Mouse (Mus musculus) midbrain, postnatal 0 days (tissue): ENCODE data around the gene Cog3. TPM values are rescaled to one million over a fixed set of nuclear protein-coding genes. Genes with fewer than 3 reads are reported as not detected.

ENCODE experiments used
- ATAC-seq: fragments of 200-750 bp; cut with Nextera tagmentation; 2 replicates; pipeline ENCODE4 v1.8.0; 2017; ENCODE audit warnings: moderate number of reproducible peaks, mild to moderate bottlenecking, moderate TSS enrichment, moderate library complexity; ENCODE audit not compliant: low FRiP score
- DNase-seq: peaks from one replicate; pipeline ENCODE4 v3.0.0-alpha.2; 2015; ENCODE audit warnings: low spot score
- H3K27ac ChIP-seq: fragments of 300-500 bp; sonication (generic); 2 replicates; pipeline ENCODE4 v1.5.1; 2014; ENCODE audit warnings: low read depth, mild to moderate bottlenecking, low read length, mixed read lengths
- H3K27me3 ChIP-seq: fragments of 300-500 bp; sonication (generic); 2 replicates; pipeline ENCODE4 v1.6.1; 2014; ENCODE audit warnings: low read length, control low read depth, mixed read lengths; ENCODE audit not compliant: insufficient read depth
- H3K36me3 ChIP-seq: fragments of 300-500 bp; sonication (generic); 2 replicates; pipeline ENCODE4 v1.6.1; 2014; ENCODE audit warnings: low read length, control low read depth, mixed read lengths; ENCODE audit not compliant: insufficient read depth
- H3K4me1 ChIP-seq: fragments of 300-500 bp; sonication (generic); 2 replicates; pipeline ENCODE4 v1.6.1; 2014; ENCODE audit warnings: mild to moderate bottlenecking, control low read depth, antibody characterized with exemption, low read length, mixed read lengths; ENCODE audit not compliant: insufficient read depth
- H3K4me2 ChIP-seq: fragments of 300-500 bp; sonication (generic); 2 replicates; pipeline ENCODE4 v1.6.1; 2014; ENCODE audit warnings: low read depth, mild to moderate bottlenecking, low read length, mixed read lengths; ENCODE audit not compliant: poor library complexity, severe bottlenecking
- H3K4me3 ChIP-seq: fragments of 300-500 bp; sonication (generic); 2 replicates; pipeline ENCODE4 v1.5.1; 2014; ENCODE audit warnings: low read depth, mild to moderate bottlenecking, low read length, moderate library complexity
- H3K9ac ChIP-seq: fragments of 300-500 bp; sonication (generic); replicated peaks from 2 replicates; pipeline ENCODE4 v1.6.1; 2014; ENCODE audit warnings: mild to moderate bottlenecking, low read length, moderate library complexity, mixed read lengths; ENCODE audit not compliant: poor library complexity, severe bottlenecking
- H3K9me3 ChIP-seq: fragments of 300-500 bp; sonication (generic); 2 replicates; pipeline ENCODE4 v1.6.1; 2016; ENCODE audit warnings: low read length, control low read depth
- CTCF ChIP-seq: IDR thresholded peaks from 2 replicates; pipeline ENCODE4 v1.5.1; 2016; ENCODE audit warnings: antibody characterized with exemption, mild to moderate bottlenecking
- WGBS: fragments of 180-500 bp; shearing (Covaris S2); extraction: QIAGEN DNeasy Blood & Tissue Kit; methylation state at CpG from one replicate; pipeline ENCODE4 v1.1.7; 2014; 5-methylcytosine and 5-hydroxymethylcytosine counted together
- polyA plus RNA-seq: library from polyadenylated mRNA; unstranded; fragments of >200 nt; fragmentation: Nextera tagmentation; extraction: Ambion mirVana; gene quantifications from 2 replicates; pipeline ENCODE4 v1.2.1, GENCODE M21; 2015
- total RNA-seq: library from RNA; depleted of rRNA; stranded (reverse); fragments of >200 nt; gene quantifications from 2 replicates; pipeline ENCODE4 v1.2.3, GENCODE M21; 2014; rRNA removed

Cog3 gene
- total and polyA plus RNA-seq, 2 experiments from 2014 or later: 12.9 to 19.3 TPM

- no peak for DNase-seq
- Histone ChIP-seq H3K9me3 (no peaks in the 10 kb centered on the region), H3K4me1 (no peaks in the 10 kb centered on the region), H3K4me3 (no peak overlapping the region), H3K27me3 (no peaks in the 10 kb centered on the region), H3K4me2 (no peak overlapping the region), H3K36me3 (no peaks in the 10 kb centered on the region), H3K9ac (no peak overlapping the region), H3K27ac (no peak overlapping the region)
- no peak for ATAC-seq
- no peak for TF ChIP-seq CTCF
- WGBS: 40% methylated on average over 8 of the region's 8 CpGs
Measured at GRCm38 (mm10) chr14:75661548-75661947, 92.8 kb downstream of the Cog3 start.

DNA sequence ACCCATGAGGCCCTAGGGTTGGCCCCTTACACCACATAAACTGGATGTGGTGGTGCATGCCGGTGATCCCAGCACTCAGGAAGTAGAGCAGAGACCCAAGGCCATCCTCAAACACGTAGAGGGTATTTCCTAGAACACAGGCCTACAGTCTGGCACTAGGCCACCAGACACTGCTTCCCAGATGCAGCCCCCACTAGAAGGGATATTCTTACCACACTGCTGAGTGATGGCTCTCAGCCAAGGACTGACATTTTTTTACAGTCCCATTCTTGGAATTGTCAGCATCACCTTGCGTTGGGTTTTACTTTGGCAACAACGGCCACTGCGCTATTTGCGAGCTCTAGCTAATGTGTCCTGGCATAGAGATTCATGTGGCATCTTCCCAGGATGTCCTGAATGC is 93.4 kb downstream of the Cog3 start:
- no peak overlapping the region for H3K27ac ChIP-seq

More for the DNA sequence above, 93.4 kb downstream of the Cog3 start:
- DNase-seq: no peak
- Histone ChIP-seq H3K9ac (no peak overlapping the region), H3K36me3 (no peaks in the 10 kb centered on the region), H3K27me3 (no peaks in the 10 kb centered on the region), H3K4me2 (no peak overlapping the region), H3K9me3 (no peaks in the 10 kb centered on the region), H3K4me3 (no peak overlapping the region), H3K4me1 (no peaks in the 10 kb centered on the region)
- no peak for ATAC-seq
- 74% methylated on average over 6 of the region's 6 CpGs for WGBS
- TF ChIP-seq CTCF: no peak

Other genes starting within 250 kb of the Cog3 start
- not detected in 2 replicates for gene Spert, start 161.4 kb downstream of the Cog3 start, total RNA-seq
- gene Spert, start 161.4 kb downstream of the Cog3 start, polyA plus RNA-seq: not detected in 2 replicates
- not detected in 2 replicates for gene Erich6b, start 112.3 kb downstream of the Cog3 start, total RNA-seq
- not detected in 2 replicates for gene Erich6b, start 112.3 kb downstream of the Cog3 start, polyA plus RNA-seq
- gene Slc25a30, start 32.5 kb upstream of the Cog3 start, total RNA-seq: 9.6 and 17.1 TPM in 2 replicates
- 6.2 and 6.5 TPM in 2 replicates for gene Slc25a30, start 32.5 kb upstream of the Cog3 start, polyA plus RNA-seq
- 555 and 595 TPM in 2 replicates for gene Tpt1, start 90.6 kb upstream of the Cog3 start, total RNA-seq
- 612 and 651 TPM in 2 replicates for gene Tpt1, start 90.6 kb upstream of the Cog3 start, polyA plus RNA-seq
- 9.4 and 11.8 TPM in 2 replicates for gene Kctd4, start 200.5 kb upstream of the Cog3 start, total RNA-seq
- 8.8 and 9.6 TPM in 2 replicates for gene Kctd4, start 200.5 kb upstream of the Cog3 start, polyA plus RNA-seq